Mouse (Mus musculus): ENCODE data around the gene Pitx2. TPM values are rescaled to one million over a fixed set of nuclear protein-coding genes. Genes with fewer than 3 reads are reported as not detected.

The Pitx2 gene
- polyA plus RNA-seq (2015; fragmentation: Illumina TruSeq; extraction: RNeasy Lipid Tissue Mini Kit (QIAGEN cat#74804); ENCODE audit: insufficient read depth, low replicate concordance): not detected

GRCm38 (mm10) chr3:129199609-129200500 lies at the start of gene Pitx2:
TSS of gene Pitx2 (plus strand) at chr3:129199878.

Other genes with a start within 250 kb of the Pitx2 start
- 2.5 TPM for gene Enpep, start 132.8 kb downstream of the Pitx2 start, polyA plus RNA-seq (2015; fragmentation: Illumina TruSeq; extraction: RNeasy Lipid Tissue Mini Kit (QIAGEN cat#74804); ENCODE audit: insufficient read depth, low replicate concordance)

Measured in spleen, adult 10 weeks (tissue).